Mouse (Mus musculus): ENCODE measurements at regions not wholly inside any gene's neighbourhood (a gene's known extent, or its start where the extent isn't known, plus 50 kb on each side); places are given as distances from the start of the nearest gene placed in this dataset.

- Histone ChIP-seq H3K9ac (ENCODE audit: control insufficient read depth, low read depth, low read length, poor library complexity, severe bottlenecking) (no peak overlapping the region), H3K36me3 (ENCODE audit: control insufficient read depth in 1 of 2, insufficient read depth in 2 of 2, low read length in 2 of 2) (peaks cover 0 to 2% of the 10 kb centered on the region in 2 experiments; a peak in 2 of 4 replicates), H3K4me1 (ENCODE audit: control insufficient read depth in 1 of 2, insufficient read depth in 2 of 2, low read length in 2 of 2) (peaks cover 0 to 2% of the 10 kb centered on the region in 2 experiments; a peak in 1 of 4 replicates), H3K9me3 (replicated peaks; ENCODE audit: insufficient read depth, low read length) (no peaks in the 10 kb centered on the region), H3K79me2 (ENCODE audit: control insufficient read depth, insufficient read depth, low read length, poor library complexity) (no peaks in the 10 kb centered on the region), H3K4me3 (ENCODE audit: control insufficient read depth in 1 of 2, insufficient read depth in 1 of 2, low read depth in 2 of 2, low read length in 2 of 2) (no peak overlapping the region), H3K27ac (ENCODE audit: control insufficient read depth, low read depth, low read length) (no peak overlapping the region), H3K27me3 (ENCODE audit: control insufficient read depth in 1 of 2, insufficient read depth in 2 of 2, low read length in 2 of 2) (peaks cover 0 to 2% of the 10 kb centered on the region in 2 experiments; a peak in 3 of 4 replicates)
- no peak for TF ChIP-seq NRF1 (IDR thresholded peaks at IDR 0.05; ENCODE audit: insufficient read depth, low read depth, low read length, poor library complexity, severe bottlenecking)
- no peak for DNase-seq (ENCODE audit: low read depth, low spot score)
Observed at GRCm38 (mm10) chr13:97538441-97538840, 222.0 kb downstream of the Gm10260 start.

- TF ChIP-seq ELF1 (IDR thresholded peaks at IDR 0.05; ENCODE audit: low read depth, low read length): no peak
- no peak for TF ChIP-seq MEF2A (IDR thresholded peaks at IDR 0.05; ENCODE audit: extremely low read depth, insufficient replicate concordance, low read depth, low read length, poor library complexity, severe bottlenecking)
- no peak for TF ChIP-seq TCF12 (IDR thresholded peaks at IDR 0.05; ENCODE audit: low read depth, low read length)
- TF ChIP-seq ZKSCAN1 (IDR thresholded peaks at IDR 0.05; ENCODE audit: low read depth, low read length): no peak
- TF ChIP-seq USF1 (IDR thresholded peaks at IDR 0.05; ENCODE audit: low read depth, low read length): no peak
- TF ChIP-seq TBP (IDR thresholded peaks at IDR 0.05; ENCODE audit: low read depth, low read length): no peak
- TF ChIP-seq ETS1 (IDR thresholded peaks at IDR 0.05; ENCODE audit: low read depth, low read length): no peak
- no peak for TF ChIP-seq BHLHE40 (IDR thresholded peaks at IDR 0.05; ENCODE audit: borderline replicate concordance, low read depth, low read length)
- no peak for TF ChIP-seq RCOR1 (IDR thresholded peaks at IDR 0.05; ENCODE audit: low read depth, low read length)
- no peak for TF ChIP-seq RAD21 (IDR thresholded peaks at IDR 0.05; ENCODE audit: low read depth, low read length)
- no peak for TF ChIP-seq NRF1 (IDR thresholded peaks at IDR 0.05; ENCODE audit: insufficient read depth, low read depth, low read length, poor library complexity, severe bottlenecking)
- Histone ChIP-seq H3K36me3 (ENCODE audit: control insufficient read depth in 1 of 2, insufficient read depth in 2 of 2, low read length in 2 of 2) (peaks cover 0 to 5% of the 10 kb centered on the region in 2 experiments; a peak in 2 of 4 replicates), H3K4me1 (ENCODE audit: control insufficient read depth in 1 of 2, insufficient read depth in 2 of 2, low read length in 2 of 2) (peaks cover 0 to 7% of the 10 kb centered on the region in 2 experiments; a peak in 1 of 4 replicates), H3K27me3 (ENCODE audit: control insufficient read depth in 1 of 2, insufficient read depth in 2 of 2, low read length in 2 of 2) (peaks cover 0 to 2% of the 10 kb centered on the region in 2 experiments; a peak in 3 of 4 replicates), H3K79me2 (ENCODE audit: control insufficient read depth, insufficient read depth, low read length, poor library complexity) (no peaks in the 10 kb centered on the region), H3K27ac (ENCODE audit: control insufficient read depth, low read depth, low read length) (no peak overlapping the region), H3K4me3 (ENCODE audit: control insufficient read depth in 1 of 2, insufficient read depth in 1 of 2, low read depth in 2 of 2, low read length in 2 of 2) (no peak overlapping the region), H3K9me3 (replicated peaks; ENCODE audit: insufficient read depth, low read length) (no peaks in the 10 kb centered on the region), H3K9ac (ENCODE audit: control insufficient read depth, low read depth, low read length, poor library complexity, severe bottlenecking) (no peak overlapping the region)
- DNase-seq (ENCODE audit: low read depth, low spot score): no peak
Observed at GRCm38 (mm10) chr13:97537686-97538085, 222.7 kb downstream of the Gm10260 start.

GRCm38 (mm10) chr13:97537206-97537605 lies 223.2 kb downstream of the Gm10260 start:
- Histone ChIP-seq H3K9ac (ENCODE audit: control insufficient read depth, low read depth, low read length, poor library complexity, severe bottlenecking) (no peak overlapping the region), H3K27me3 (ENCODE audit: control insufficient read depth in 1 of 2, insufficient read depth in 2 of 2, low read length in 2 of 2) (peaks cover 0 to 2% of the 10 kb centered on the region in 2 experiments; a peak in 3 of 4 replicates), H3K36me3 (ENCODE audit: control insufficient read depth in 1 of 2, insufficient read depth in 2 of 2, low read length in 2 of 2) (peaks cover 0 to 5% of the 10 kb centered on the region in 2 experiments; a peak in 2 of 4 replicates), H3K4me3 (ENCODE audit: control insufficient read depth in 1 of 2, insufficient read depth in 1 of 2, low read depth in 2 of 2, low read length in 2 of 2) (no peak overlapping the region), H3K4me1 (ENCODE audit: control insufficient read depth in 1 of 2, insufficient read depth in 2 of 2, low read length in 2 of 2) (peaks cover 0 to 7% of the 10 kb centered on the region in 2 experiments; a peak in 1 of 4 replicates), H3K9me3 (replicated peaks; ENCODE audit: insufficient read depth, low read length) (no peaks in the 10 kb centered on the region), H3K79me2 (ENCODE audit: control insufficient read depth, insufficient read depth, low read length, poor library complexity) (no peaks in the 10 kb centered on the region), H3K27ac (ENCODE audit: control insufficient read depth, low read depth, low read length) (no peak overlapping the region)
- TF ChIP-seq UBTF (IDR thresholded peaks at IDR 0.05; ENCODE audit: borderline replicate concordance, insufficient read depth, low read depth, low read length): no peak
- TF ChIP-seq CHD1 (IDR thresholded peaks at IDR 0.05; ENCODE audit: low read depth, low read length): no peak
- TF ChIP-seq SMC3 (IDR thresholded peaks at IDR 0.05; ENCODE audit: low read depth, low read length): no peak
- no peak for TF ChIP-seq NELFE (IDR thresholded peaks at IDR 0.05; ENCODE audit: low read depth, low read length)
- no peak for DNase-seq (ENCODE audit: low read depth, low spot score)

All from MEL (cell line).